Mouse (Mus musculus): ENCODE results near the gene Lcn2.

DNA sequence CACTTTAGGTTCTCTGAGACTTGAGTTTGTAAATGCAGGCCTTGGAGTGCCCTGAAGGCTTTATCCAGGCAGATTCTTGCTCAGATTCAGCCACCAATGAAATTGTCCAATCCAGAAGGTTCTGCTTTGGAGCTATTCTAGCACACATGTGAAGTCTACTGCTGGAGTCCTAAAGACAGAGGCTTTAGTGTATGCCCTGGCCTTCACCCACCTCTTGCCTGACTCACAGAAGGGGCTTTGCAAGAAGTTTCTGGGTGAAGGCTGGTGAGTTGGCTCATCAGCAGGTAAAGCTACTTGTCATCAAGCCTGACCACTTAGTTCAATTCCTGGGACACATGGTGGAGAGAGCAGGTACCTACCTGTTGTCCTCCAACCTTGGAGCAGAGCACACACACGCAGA is 38.1 kb upstream of the Lcn2 start:
- TF ChIP-seq CTCF (conservative IDR thresholded peaks at IDR 0.05; ENCODE audit: low read length): no peak
- no peak for TF ChIP-seq POU5F1 (IDR thresholded peaks at IDR 0.05; ENCODE audit: borderline replicate concordance, low read length)
- no peak for TF ChIP-seq NANOG (IDR thresholded peaks at IDR 0.05; ENCODE audit: borderline replicate concordance, low read length)
